Mouse (Mus musculus) ES-E14 (cell line): ENCODE measurements around the gene Btbd7.

Source experiments
- HCFC1 ChIP-seq: IDR thresholded peaks from 2 replicates; pipeline ENCODE4 v1.6.1; 2012; ENCODE audit warnings: low read length, inconsistent platforms, borderline replicate concordance; ENCODE audit not compliant: insufficient read depth
- MAFK ChIP-seq: IDR thresholded peaks from 2 replicates; pipeline ENCODE4 v1.6.1; 2014; ENCODE audit warnings: mild to moderate bottlenecking, low read depth, low read length, inconsistent platforms; ENCODE audit not compliant: insufficient read depth
- ZC3H11A ChIP-seq: IDR thresholded peaks from 2 replicates; pipeline ENCODE4 v1.6.1; 2012; ENCODE audit warnings: low read depth, mild to moderate bottlenecking, inconsistent platforms, low read length, borderline replicate concordance
- ZNF384 ChIP-seq: IDR thresholded peaks from 2 replicates; pipeline ENCODE4 v1.6.1; 2012; ENCODE audit warnings: low read depth, low read length, inconsistent platforms

DNA sequence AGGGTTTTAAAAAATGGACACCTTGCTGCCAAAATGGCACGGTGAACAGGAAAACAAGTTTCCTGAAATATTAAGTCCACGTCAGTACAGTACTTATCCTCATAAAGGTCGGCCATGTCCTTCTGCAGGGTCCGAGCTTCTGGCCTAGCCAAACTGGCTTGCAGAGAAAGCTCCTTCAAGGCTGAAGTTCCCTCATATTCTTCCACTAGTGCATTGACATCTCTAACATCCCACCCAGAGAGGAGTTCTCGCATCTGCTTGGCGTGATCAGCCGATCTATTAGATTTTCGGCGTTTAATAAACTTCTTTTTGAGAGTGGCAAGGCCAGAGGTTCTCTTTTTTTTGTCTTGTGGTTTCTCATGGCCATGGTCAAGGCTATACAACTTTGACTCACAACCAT lies 40.0 kb downstream of the Btbd7 start:
- no peak for TF ChIP-seq HCFC1
- TF ChIP-seq MAFK, result no peak
- TF ChIP-seq ZNF384, result no peak
- no peak for TF ChIP-seq ZC3H11A
